Mouse (Mus musculus) brain, adult 2 months (tissue): ENCODE results near the gene Ermap.

Experiments
- DNase-seq: peaks from one replicate; pipeline ENCODE4 v3.0.0; 2011; ENCODE audit warnings: low read depth, low spot score

The Ermap gene

GRCm38 (mm10) chr4:119188060-119188785 is 1.6 kb downstream of the Ermap start:
- DNase-seq = no peak

- no peak for DNase-seq
Measured at GRCm38 (mm10) chr4:119185771-119186170, 4.0 kb downstream of the Ermap start.

GRCm38 (mm10) chr4:119183525-119183924 is 6.3 kb downstream of the Ermap start:
- no peak for DNase-seq

- DNase-seq = peak; percentile 28
Measured at GRCm38 (mm10) chr4:119181456-119181855, 8.4 kb downstream of the Ermap start.

GRCm38 (mm10) chr4:119180133-119180707 is 9.6 kb downstream of the Ermap start:
- no peak for DNase-seq

- DNase-seq = no peak
Measured at GRCm38 (mm10) chr4:119178331-119178730, 11.5 kb downstream of the Ermap start.

GRCm38 (mm10) chr4:119177702-119178101 is 12.1 kb downstream of the Ermap start:
- peak; percentile 31 for DNase-seq

- peak; percentile 99 for DNase-seq
Measured at GRCm38 (mm10) chr4:119173851-119174453, 15.9 kb downstream of the Ermap start, which contains the start of gene Zfp691. Gene Zfp691, minus strand, starts transcription at chr4:119174195.

GRCm38 (mm10) chr4:119172919-119173650 is 16.7 kb downstream of the Ermap start:
- DNase-seq = peak; percentile 45

- peak; percentile 92 for DNase-seq
Measured at GRCm38 (mm10) chr4:119167663-119168062, 22.1 kb downstream of the Ermap start.

GRCm38 (mm10) chr4:119167068-119167467 is 22.7 kb downstream of the Ermap start:
- DNase-seq = no peak

GRCm38 (mm10) chr4:119165916-119166315 is 23.9 kb downstream of the Ermap start:
- no peak for DNase-seq

- DNase-seq = no peak
Measured at GRCm38 (mm10) chr4:119162990-119163389, 26.8 kb downstream of the Ermap start.

- DNase-seq = no peak
Measured at GRCm38 (mm10) chr4:119161358-119161757, 28.5 kb downstream of the Ermap start.

GRCm38 (mm10) chr4:119157891-119158290 is 31.9 kb downstream of the Ermap start:
- no peak for DNase-seq

GRCm38 (mm10) chr4:119157186-119157585 is 32.6 kb downstream of the Ermap start:
- peak; percentile 51 for DNase-seq

- DNase-seq = no peak
Measured at GRCm38 (mm10) chr4:119148741-119149140, 41.1 kb downstream of the Ermap start.

- DNase-seq = no peak
Measured at GRCm38 (mm10) chr4:119147347-119147746, 42.5 kb downstream of the Ermap start.

GRCm38 (mm10) chr4:119146816-119147215 is 43.0 kb downstream of the Ermap start:
- no peak for DNase-seq

- peak; percentile 78 for DNase-seq
Measured at GRCm38 (mm10) chr4:119142230-119142871, 47.5 kb downstream of the Ermap start.

GRCm38 (mm10) chr4:119141191-119141590 is 48.6 kb downstream of the Ermap start:
- DNase-seq = peak; percentile 70

GRCm38 (mm10) chr4:119140126-119140525 is 49.7 kb downstream of the Ermap start:
- DNase-seq = peak; percentile 37
